Mouse (Mus musculus): Measurements from ENCODE around the gene Fam117a.

The Fam117a gene

DNA sequence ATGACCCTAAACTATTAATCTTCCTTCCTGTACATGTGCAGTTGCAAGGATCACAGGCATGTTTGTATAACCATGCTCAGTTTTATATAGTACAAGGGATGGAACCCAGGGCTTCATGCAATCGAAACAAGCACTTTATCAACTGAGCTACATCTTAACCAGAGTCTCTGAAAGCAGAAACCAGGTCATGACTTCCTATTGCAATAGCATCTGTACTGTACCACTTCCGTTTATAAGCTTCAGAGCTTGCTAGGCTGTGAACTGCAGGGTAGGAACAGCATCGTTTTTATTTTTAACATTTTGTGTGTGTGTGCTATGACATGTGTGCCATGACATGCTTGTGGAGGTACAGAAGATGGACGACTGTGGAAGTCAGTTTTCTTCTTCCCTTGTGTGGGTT is 3.6 kb upstream of the Fam117a start:
- no peak for DNase-seq (ENCODE audit: low spot score in 2 of 2)

DNA sequence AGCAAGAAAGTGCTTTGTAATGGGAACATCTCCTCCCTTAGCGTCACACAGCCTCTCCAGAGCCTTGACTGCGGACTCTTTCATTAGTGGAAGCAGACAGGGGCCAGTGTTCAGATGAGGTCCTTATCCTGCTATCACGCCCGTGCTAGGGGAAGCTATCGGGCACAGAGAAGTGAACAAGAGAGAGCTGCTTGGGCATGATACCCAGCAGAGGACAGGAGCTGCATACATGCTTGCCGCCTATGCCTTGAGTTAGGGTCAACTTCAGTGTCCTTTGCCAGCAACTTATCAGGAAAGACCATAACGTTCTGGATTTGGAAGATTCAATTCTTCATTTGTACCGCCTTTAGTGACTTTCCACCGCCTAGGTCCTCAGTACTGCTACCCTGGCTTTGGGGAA is 3.0 kb upstream of the Fam117a start:
- DNase-seq (ENCODE audit: low spot score in 2 of 2): no peak

DNA sequence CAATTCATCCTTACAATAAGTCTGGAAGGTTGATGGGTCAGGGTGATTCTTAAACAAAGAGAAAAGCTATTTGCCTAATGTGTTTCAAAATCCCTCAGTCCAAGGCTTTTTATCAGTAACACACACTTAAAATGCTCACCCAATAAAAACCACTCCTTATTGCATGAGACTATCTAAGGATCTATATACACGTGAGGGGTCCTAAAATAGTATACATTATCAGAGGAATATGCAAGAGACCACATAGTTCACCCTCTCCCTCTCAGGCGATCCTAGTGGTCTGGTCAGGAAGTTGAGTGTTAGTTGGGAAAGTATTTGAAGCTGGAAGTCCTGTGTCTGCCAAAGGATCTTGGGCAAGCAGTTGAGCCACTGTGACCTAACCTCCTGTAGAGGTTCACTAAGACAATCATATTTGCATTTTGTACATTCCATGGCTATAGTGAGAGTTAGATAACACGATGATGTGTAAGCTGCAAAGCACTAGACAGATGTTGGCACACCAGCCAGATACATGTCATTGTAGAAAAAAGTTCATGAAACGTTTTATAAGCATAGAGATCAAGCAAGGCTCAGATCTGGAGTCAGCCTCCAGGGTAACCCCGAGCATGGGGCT is 2.3 kb upstream of the Fam117a start:
- no peak for DNase-seq (ENCODE audit: low spot score in 2 of 2)

DNA sequence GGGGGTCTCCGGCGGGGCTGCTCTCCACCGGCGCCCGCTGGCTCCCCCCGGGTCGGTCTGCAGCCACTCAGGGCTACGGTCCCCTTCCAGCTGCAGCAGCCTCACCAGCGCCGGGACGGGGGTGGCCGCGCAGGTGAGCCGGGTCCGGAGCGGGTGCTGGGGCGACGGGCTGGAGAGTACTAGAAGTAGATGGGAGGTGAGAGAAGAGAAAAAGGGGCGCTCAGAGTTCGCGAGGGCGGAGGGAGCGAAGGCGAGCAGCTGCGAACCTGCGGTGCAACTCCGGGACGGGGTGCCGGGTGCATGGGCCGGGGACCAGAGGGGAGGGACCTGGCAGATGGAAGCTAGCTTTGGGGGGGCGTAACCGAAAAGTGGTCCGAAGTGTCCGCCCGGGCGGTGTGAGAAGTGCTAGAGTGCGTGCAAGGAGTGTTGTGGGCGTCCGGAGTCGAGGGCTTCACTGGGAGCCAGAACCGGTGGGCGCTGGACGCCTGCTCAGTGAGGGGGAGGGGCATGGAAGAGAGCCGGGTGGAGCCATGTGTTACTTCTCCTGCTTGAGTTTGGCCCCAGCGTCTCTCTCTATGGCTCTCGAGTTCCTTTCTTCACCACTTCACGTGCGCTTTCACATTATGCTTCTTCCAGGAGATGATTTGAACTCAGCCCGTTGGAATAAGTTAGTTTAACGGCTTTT is 453 bp downstream of the Fam117a start:
- DNase-seq (ENCODE audit: low spot score in 2 of 2): peak; percentile 59 to 68

DNA sequence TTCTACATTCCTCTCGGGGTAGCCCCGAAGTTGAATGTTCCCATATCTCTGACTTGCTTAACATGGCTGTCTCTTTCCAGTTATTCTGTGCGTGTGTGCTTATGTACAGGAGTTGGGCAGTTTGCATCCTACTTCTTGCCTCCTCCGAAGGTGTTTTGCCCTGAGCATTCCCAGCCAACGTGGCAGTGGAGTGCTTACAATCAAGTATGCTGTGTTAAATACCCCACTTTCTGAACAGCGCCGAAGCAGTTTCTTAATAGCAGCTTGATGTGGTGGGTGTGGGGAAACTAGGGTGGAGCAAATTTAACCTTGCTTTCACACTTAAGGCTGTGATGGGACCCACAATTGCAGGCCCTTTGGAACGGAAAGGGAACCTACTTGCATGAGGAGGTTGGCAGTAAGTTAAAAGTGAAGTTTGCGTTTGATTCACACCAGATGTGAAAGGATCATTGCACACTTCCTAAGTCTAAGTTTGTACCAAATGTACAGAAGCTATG is 1.1 kb downstream of the Fam117a start:
- DNase-seq (ENCODE audit: low spot score in 2 of 2): no peak

DNA sequence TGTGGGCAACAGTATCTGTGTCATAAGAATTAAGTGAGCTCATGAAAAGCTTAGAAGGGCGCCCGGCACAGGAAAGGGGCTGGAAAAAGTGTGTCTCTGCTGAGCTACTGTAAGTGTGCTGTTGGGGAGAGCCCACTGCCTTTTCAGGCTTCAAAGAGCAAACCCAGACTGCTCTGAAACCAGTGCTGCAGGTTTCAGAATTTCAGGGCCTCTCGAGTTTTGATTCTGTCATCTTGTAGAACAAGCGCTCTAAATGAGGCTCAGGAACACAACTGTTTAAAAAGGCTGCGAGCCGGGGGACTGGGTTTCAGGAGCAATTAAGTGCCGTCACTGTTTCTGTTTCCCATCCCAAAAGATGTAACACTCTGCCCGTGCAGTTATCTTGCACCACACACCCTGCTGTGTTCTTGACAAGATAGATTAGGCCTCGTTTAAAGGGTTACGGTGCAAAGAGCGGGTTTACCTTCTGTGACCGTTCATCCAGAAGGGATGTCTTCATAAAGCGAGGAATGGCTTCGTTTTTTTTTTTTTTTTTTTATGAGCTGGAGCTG is 2.7 kb downstream of the Fam117a start:
- no peak for DNase-seq (ENCODE audit: low spot score in 2 of 2)

DNA sequence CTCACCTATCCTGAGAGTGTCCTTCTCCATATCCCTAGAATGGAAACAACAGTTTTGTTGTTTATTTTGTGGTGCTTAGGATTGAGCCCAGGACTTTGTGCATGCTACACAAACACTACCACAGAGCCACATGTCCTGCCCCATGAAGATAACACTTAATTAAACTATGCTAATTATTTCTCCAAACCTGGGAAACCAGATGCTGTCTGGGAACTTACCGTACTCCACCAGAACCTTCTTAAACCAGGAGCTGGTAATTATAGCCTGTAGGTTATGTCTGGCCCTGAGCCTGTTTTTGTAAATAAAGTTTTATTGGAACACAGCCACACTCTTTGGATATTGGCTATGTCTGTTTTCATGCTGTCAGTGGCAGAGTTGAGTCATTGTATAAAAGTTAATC is 3.4 kb downstream of the Fam117a start:
- DNase-seq (ENCODE audit: low spot score in 2 of 2): no peak

DNA sequence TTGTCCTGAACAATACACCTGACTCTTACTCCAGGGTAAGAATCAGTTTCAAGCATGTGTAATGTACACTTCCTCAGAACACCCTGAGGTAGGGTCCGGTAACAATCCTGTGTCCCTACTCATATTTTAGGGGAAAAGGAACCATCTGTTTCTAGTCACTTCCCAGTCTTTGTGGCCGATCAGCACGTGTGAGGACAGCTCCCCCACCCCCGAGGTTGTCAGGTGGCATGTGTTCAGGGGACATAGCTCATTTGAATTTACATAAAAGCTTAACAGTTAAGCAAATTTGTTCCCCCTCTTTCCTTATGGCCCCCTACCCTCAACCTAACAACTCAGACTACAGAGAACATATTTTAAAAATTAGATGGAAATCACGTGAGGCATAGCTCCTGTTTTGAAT is 3.8 kb downstream of the Fam117a start:
- no peak for DNase-seq (ENCODE audit: low spot score in 2 of 2)

DNA sequence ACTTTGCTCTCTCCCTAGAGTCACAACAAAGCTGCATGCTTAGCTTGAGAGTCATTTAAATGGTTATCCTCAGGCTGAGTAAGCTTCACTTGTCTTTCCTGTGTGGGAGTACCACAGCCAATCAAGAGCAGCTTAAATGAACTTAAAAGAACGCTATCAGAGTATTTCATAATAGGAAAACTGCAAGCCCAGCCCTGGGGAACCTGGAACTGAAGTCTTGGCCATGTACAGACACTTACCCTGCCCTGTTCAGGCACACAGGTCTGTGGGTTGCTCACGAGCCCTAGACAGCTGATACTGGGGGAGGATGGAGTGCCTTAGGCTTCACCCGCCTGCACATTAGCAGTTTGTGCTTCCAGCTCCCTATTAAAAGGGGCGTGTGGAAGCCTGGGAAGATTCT is 6.4 kb downstream of the Fam117a start:
- DNase-seq (ENCODE audit: low spot score in 2 of 2): no peak

DNA sequence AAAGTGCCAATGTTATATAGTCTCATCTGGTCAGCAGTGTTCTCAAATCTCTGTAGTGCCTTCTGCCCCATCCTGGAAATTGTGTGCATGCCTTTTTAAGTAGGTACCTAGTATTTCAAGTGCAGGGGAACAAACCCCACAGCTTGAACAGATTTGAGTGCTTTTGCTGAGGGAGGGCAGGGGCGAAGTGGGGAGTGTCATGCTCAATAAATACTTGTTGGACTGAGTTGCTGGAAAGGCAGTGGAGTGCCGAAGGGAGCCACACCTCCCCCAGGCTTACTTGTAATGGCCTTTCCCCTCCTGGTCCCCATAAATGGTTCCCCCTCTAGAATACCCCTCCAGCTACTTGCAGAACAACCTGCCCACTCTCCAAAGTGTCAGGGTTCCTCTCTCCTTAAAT is 7.4 kb downstream of the Fam117a start:
- no peak for DNase-seq (ENCODE audit: low spot score in 2 of 2)

DNA sequence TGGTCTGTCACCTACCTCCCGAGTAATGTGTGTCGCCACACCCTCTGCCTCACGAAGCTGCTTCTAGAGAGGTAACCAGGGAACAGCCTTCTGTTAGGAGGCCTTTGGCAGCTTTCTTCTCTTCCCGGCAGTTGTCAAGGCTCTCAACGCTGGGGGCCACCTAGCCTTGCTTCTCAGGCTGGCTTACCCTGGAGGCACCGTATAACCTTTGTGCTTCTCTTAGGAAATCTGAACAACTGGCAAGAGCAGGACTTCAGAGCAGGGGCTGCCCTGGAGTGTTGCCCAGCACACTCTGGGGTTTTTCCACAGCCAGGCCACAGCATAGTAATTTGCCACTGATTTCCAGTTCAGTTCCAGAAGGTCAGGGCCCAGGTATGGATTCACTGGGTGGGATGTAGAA is 13.5 kb downstream of the Fam117a start:
- DNase-seq (ENCODE audit: low spot score in 2 of 2): no peak

DNA sequence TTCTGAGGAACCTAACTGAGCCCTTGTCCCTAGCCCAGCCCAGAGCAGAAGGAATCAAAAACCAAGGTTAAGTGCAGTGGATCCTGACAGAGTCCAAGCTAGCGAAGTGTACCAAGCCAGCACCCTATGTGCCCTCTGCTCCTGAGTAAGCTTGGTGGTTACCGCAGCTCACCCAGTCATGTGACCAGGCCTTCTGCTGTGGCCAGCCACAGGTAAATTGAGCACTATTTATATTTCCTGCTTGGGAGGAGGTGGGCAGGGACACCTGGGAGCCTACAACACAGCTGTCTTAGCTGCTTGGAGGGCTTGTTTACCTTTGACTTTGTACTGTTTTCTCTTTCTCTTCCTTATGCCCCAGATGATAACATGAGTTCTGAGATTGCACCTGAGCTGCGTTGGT is 14.1 kb downstream of the Fam117a start:
- DNase-seq (ENCODE audit: low spot score in 2 of 2): no peak

DNA sequence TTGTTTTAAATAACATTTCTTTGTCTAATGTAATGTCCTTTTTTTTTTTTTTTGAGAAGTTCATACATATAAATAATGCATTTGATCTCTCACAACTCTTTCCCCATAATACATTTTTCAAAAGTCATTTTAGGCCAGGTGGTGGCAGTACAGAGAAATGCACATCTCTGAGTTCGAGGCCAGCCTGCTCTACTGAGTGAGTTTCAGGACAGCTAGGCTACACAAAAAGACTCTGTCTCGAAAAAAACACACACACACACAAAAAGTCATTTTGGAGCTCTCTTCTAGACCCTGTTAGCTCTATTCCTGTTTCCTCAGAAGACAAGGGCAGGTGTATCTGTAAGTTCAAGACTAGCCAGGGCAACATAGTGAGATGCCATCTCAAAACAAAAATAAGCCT is 15.9 kb downstream of the Fam117a start:
- DNase-seq (ENCODE audit: low spot score in 2 of 2): no peak

DNA sequence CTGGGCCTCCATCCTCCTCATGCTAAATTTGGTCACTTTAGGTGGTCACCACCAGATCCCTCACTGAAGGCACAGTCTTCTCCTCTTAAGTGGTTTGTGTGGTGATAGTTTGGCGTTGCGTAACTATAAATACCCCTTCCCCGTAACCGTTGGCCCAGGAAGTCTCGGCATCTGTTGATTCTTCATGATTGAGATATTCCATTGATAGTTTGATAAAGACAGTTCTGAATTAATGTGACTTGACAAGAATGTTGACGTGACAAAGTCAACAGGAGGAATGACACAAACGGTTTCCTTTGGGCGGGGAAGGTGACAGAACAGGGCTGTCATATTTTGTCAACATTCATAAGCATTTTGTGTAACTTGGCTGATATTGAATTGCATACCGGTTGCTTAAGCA is 16.4 kb downstream of the Fam117a start:
- no peak for DNase-seq (ENCODE audit: low spot score in 2 of 2)

DNA sequence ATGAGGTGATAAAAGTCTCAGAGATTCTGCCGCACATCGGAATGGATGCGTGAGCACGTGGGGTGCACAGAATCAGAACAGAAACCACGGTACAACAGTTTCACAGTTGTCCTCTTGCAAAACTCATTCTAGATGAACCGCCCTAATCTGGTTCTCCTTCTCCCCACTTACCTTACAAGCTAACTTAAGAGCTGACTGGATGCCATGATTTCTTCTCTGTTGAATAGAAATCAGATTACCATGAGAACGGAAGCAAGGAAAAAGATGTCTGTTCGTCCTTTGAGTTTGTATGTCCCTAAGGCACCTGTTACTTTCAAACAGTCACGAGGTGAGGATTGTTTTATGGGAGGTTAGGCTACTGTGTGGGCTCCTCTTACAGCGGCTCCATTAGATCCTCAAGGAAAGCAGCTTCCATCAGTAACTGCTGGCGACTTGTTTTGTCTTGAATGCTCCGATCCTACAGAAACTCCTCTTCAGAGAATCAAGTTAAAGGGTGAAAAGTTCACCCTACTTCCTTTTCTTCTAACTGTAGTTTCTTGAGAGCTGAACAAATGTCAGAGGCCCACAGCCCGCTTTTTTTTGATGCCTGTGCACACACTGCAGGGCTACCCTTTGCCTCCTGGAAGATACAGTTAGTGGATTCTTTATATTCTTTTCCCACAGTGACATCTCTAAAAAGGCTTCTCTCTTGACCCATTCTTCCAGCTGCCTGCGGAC is 17.6 kb downstream of the Fam117a start:
- no peak for DNase-seq (ENCODE audit: low spot score in 2 of 2)

DNA sequence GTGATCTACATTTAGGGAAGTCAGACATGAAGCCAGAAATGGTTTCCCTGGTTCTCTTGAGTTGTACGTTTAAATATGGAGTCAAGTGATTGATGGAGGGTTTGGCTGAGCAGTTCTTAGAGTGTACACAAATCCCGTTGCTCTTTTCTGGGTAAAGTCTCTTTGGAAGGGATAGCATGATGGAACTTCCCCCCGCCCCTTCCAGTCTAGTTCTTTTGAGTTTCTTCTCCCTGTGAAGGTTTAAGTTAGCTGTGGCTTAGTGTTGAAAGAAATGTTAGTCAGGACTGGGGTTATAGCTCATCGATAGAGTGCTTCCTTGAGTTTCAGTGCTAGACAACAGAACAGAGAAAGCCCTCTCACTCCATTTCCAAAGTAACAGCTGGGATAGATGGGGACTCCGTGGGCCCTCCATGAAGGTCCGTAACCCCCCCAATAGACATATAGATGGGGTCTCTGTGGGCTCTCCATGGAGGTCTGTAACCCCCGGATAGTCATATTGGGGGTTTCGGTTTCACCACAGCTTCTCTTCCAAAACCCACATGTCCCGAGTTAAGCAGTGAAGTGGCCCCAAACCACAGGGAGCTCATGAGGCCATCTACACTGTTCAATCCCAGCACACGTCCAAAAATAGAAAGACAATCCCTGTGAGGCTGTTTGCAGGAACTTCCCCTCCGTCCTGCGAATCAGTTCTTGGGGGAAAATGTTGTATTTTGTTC is 18.3 kb downstream of the Fam117a start:
- DNase-seq (ENCODE audit: low spot score in 2 of 2): no peak

DNA sequence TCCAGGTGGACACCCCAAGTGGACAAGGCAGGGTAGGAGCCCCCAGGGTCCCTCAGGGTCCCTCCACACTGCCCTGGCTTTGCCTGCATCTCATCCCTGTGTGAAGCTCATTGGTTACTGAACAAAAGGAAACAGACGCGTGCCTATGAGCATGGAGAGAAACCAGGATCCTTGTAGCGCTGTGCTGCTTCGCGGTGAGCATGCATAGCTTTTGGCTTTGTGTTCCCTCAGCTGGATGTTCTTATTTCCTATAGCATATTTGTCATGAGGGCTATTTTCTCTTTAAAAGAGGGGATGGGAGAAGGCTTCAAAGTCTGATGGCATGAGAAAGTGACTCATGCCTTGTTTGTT is 18.8 kb downstream of the Fam117a start:
- no peak for DNase-seq (ENCODE audit: low spot score in 2 of 2)

DNA sequence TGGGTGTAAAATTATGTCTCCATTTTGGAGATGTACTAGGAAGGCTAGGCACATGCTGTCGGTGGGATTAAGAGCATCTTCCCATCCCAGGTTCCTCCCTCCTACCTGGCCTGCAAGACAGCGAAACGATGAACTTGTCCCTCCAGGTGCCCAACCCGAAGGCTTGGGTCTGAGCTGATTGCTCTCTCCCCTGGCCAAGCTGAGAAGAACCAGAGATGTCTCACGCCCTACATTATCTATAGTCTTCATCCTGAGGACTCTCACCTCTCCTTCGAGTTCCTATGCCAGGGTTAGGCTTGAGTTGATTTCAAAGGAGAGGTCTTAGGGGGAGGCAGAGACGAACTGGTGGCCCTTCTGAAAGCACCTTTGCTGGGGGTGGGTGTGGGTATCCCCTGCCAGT is 19.2 kb downstream of the Fam117a start:
- no peak for DNase-seq (ENCODE audit: low spot score in 2 of 2)

DNA sequence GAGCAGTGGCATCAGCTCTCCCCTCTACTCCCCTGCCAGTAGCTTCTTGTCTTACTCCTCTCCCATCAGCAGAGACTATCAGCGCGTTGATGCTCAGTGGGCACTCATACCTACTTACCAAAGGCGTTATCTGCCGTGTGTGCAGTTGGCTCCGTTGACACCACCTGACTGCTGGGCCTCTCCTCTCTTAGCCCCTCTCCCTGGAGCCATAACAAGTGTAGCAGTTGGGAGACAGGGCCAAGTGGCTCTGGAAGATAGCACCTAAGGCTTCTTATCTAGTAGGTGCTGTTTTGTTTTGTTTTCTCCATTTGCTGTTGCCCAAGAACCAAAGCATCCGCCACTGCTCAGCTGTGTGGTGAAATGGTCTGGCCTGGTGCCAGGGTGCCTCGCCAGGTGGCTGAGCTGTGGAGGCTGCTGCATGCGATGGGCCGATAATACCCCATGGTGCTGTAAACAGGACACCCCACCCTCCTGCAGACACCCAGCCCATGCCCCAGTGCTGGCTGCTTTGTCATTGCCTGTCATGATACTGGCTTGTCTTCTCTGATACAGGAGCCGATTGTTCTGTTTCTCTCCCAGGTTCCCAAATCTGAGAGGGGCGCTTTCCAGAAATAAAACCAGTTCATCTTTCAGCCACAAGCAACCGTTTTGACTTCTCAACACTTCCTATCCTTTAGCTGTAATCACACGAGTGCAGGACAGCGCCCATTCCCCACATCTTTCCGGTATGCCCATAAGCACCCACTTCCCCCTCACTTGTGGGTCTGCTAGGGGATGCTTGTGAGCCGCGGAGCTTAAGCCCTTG is 19.9 kb downstream of the Fam117a start:
- DNase-seq (ENCODE audit: low spot score in 2 of 2): no peak

DNA sequence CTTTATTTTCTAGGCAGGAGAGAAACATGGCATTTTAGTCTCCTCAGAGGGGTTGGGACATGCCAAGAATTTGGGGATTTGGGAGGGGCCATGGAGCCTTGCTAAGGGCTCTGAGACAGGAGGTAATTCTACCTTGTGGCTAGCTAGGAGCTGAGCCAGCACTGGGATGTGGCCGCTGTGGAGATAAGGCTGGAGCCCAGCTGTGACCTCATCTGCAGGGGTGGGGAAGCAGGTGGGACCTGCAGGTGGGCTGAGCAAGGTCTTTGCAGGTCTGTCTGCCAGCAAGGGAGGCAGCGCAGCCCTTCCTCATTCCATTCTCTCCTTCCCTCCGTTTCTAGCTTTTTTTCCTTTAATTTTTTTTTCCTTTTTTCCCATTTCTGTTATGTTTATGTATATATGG is 21.4 kb downstream of the Fam117a start:
- DNase-seq (ENCODE audit: low spot score in 2 of 2): no peak

DNA sequence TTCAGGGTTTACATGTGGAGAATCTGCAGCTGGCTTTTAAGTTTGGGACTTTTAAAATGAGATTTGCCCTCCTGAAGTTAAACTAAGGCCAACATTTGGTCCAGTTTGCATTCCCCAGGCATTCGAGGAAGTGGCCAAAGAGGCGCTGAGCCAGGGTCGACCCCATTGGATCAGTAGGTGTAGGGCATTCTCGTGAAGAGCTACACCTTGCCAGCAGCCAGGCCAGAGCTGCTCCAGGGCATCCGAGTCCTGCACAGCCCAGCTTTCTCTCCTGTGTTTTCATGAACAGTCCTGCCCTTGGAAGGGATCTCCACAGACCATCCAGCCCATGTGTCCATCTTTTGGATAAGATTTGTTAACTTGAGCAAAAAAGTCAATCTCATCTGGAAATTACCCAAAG is 27.6 kb downstream of the Fam117a start:
- no peak for DNase-seq (ENCODE audit: low spot score in 2 of 2)
